Mouse (Mus musculus) cortical plate, adult 2 months (tissue): ENCODE data around the gene Kif1c. TPM values are rescaled to one million over a fixed set of nuclear protein-coding genes. Genes with fewer than 3 reads are reported as not detected.

Experiments
- H3K27ac ChIP-seq: fragments of 200-500 bp; 2 replicates; pipeline ENCODE4 v1.5.1; 2012; ENCODE audit warnings: low read length, control low read depth, inconsistent platforms; ENCODE audit not compliant: insufficient read depth
- H3K4me1 ChIP-seq: fragments of 200-500 bp; 2 replicates; pipeline ENCODE4 v1.6.1; 2011; ENCODE audit warnings: low read length; ENCODE audit not compliant: control insufficient read depth, insufficient read depth
- H3K4me3 ChIP-seq: fragments of 200-500 bp; 2 replicates; pipeline ENCODE4 v1.5.1; 2011; ENCODE audit warnings: mild to moderate bottlenecking, low read length, control low read depth; ENCODE audit not compliant: insufficient read depth
- CTCF ChIP-seq: fragments of 200-500 bp; IDR thresholded peaks from 2 replicates; pipeline ENCODE4 v1.5.1; 2011; ENCODE audit warnings: mild to moderate bottlenecking, control low read depth, low read length; ENCODE audit not compliant: insufficient read depth; ENCODE audit errors: extremely low read depth
- POLR2A ChIP-seq: fragments of 200-500 bp; IDR thresholded peaks from 2 replicates; pipeline ENCODE4 v1.6.1; 2011; ENCODE audit warnings: mild to moderate bottlenecking, low read length, control low read depth; ENCODE audit not compliant: insufficient read depth; ENCODE audit errors: extremely low read depth
- polyA plus RNA-seq: library from polyadenylated mRNA; depleted of rRNA; stranded (reverse); fragments of >200 nt; gene quantifications from 2 replicates; pipeline ENCODE4 v1.2.3, GENCODE M21; 2012

Gene Kif1c
- polyA plus RNA-seq, 1 experiment: 53.7 TPM

DNA sequence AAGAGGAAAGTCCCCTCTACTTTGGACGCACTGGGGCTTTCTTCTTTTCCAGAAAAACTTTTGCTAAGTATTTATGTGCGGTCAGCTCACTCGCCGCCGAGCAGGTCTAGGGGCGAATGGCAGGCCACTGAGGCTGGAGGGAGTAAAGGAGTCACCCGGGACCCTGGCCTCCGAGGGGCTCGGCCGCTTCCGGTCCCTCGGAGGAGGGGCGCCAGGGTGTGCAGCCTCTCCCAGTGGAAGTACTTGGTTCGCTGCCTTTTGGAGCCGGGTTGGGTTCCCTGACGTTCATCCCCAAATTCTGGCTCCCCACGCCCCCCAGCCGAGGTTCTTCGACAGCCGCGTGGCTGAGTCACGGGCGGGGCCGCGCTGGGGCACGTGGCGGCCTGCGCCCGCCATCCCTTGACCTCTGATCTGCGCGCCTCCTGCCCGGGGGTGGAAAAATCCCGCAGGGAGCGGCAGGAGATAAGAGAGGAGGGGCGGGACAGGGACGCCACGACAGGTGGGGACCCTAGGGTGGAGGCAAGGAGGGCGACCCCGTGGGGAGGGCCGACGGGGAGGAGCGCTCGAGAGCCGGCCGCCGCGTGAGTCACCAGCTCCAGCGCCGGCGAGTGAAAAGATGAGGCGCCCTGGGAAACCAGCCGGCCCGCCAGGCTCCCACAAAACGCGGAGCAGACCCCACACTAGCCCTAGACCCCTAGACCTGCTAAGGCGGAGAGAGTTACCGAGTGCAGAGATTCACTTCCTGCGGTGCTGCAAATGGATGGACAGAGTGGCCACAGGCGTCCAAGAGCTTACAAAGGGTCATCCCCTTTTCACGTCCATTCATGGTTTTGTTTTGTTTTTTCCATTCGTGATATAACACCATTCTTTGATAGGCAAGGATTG, 44.5 kb upstream of the Kif1c start:
- Histone ChIP-seq H3K27ac (no peak overlapping the region), H3K4me3 (peak overlapping the region; percentile 100), H3K4me1 (0 out of 2 replicates have a peak, but pooled peaks cover 1% of the 10 kb centered on the region)
- TF ChIP-seq POLR2A (no peak), CTCF (no peak)

DNA sequence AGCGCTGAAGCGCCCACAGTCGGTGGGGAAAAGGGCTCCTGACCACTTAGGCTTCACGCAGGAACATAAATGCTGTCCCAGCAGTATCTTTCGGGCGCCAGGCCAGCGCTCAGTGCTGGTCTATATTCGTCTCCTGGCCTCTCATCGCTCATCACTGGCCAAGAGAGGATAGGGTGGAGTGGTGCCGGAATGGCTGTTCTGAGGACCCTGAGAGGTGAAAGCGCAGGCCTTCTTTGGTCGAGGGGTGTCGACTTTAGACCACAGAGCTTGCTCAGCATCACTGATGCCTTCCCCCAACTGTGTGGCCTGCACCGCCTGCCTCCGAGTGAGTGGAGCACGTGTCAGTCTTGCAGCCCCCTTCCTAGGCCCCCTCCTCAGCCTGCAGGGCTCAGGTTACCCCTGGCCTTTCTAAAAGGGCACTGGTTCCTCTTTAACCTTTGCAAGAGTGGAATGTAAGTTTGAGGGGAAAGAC, 43.9 kb upstream of the Kif1c start:
- TF ChIP-seq CTCF (no peak), POLR2A (no peak)

DNA sequence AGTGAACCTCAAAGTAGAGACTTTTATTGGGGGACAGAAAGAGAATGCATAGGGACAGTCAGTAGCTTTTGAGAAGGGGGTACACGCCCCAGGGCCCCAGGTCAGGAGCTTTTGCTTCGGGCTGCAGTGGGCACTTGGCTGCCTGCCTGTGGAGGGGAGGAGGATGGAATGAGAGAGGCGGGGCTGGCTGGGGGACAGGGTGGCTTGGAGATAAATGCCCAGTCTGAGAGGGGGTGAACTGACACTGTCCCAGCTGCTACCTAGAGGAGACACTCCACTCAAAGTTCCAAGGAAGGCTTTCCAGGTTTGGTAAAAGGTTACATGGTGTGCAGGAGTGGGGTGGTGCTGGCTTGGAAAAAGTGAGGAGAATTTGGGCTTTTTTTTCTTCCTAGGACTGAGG, 43.4 kb upstream of the Kif1c start, which contains the start of gene Eno3:
Gene Eno3, plus strand, starts transcription at position 239 of the 400 bp plus-strand sequence.
- H3K27ac ChIP-seq: no peak within 1 kb of the TSS
- TF ChIP-seq CTCF (no peak), POLR2A (no peak)
- peak within 1 kb of the TSS; percentile 100; the same call in 1 of the 2 replicates for H3K4me3 ChIP-seq
- 0 out of 2 replicates have a peak, but pooled peaks cover 1% of the 10 kb centered on the region for H3K4me1 ChIP-seq

More for the DNA sequence above, 43.9 kb upstream of the Kif1c start:
- Histone ChIP-seq H3K27ac (no peak overlapping the region), H3K4me3 (peak overlapping the region; percentile 100; the same call in 1 of the 2 replicates), H3K4me1 (0 out of 2 replicates have a peak, but pooled peaks cover 1% of the 10 kb centered on the region)

DNA sequence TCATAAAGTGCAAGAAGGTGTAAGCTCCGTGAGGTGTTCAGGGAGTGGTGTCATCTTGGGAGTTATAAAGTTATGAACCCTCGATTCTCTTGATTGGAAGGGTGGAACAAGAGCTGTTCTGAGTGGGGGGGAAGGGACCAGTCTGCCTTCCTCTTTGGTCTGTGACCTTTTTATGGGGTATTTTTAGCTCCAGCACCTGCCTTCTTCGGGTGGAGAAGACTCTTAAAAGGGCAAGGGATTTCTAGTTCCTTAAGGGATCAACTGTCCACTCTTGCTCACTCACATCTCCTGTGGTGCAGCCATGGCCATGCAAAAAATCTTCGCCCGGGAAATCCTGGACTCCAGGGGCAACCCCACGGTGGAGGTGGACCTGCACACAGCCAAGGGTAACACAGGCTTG, 42.8 kb upstream of the Kif1c start:
- TF ChIP-seq POLR2A (no peak), CTCF (no peak)
- no peak overlapping the region for H3K4me3 ChIP-seq
- H3K27ac ChIP-seq: no peak overlapping the region
- 0 out of 2 replicates have a peak, but pooled peaks cover under 1% of the 10 kb centered on the region for H3K4me1 ChIP-seq

DNA sequence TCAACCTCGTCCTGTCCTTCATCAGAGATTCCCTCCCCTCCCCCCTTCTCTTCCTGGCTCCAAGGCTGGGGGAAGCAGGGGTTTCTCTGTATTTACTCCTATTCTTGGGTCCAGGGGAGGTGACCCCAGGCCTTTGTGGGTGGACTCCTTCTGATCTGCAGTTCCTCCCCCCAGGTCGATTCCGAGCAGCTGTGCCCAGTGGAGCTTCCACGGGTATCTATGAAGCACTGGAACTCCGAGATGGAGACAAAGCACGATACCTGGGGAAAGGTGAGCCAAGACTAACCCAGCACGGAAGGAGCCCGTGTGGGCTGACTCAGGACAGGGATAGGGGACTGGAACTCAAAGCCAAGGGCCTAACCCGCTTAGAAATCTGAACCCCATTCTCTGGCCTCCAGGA, 42.4 kb upstream of the Kif1c start:
- H3K27ac ChIP-seq: no peak overlapping the region
- TF ChIP-seq POLR2A: no peak
- TF ChIP-seq CTCF: no peak
- H3K4me3 ChIP-seq: no peak overlapping the region
- no peaks in the 10 kb centered on the region for H3K4me1 ChIP-seq

DNA sequence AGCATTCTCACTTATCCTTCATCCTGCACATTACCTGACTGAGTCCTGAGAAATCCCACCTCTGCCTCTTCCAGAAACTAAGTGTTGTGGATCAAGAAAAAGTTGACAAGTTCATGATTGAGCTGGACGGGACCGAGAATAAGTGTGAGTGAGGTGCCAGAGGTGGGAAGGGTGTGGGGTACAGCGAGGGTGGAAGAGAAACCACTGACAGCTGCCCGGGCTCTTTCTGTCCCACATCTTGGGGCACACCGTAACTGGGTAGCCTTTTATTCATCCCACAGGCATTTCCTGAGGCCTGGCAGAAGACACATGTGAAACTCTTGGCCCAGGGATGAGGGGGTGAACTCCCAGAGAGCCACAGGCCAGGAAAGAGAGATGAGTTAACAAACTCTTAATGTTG, 41.8 kb upstream of the Kif1c start:
- Histone ChIP-seq H3K4me1 (no peaks in the 10 kb centered on the region), H3K4me3 (no peak overlapping the region), H3K27ac (no peak overlapping the region)
- no peak for TF ChIP-seq CTCF
- TF ChIP-seq POLR2A: no peak

DNA sequence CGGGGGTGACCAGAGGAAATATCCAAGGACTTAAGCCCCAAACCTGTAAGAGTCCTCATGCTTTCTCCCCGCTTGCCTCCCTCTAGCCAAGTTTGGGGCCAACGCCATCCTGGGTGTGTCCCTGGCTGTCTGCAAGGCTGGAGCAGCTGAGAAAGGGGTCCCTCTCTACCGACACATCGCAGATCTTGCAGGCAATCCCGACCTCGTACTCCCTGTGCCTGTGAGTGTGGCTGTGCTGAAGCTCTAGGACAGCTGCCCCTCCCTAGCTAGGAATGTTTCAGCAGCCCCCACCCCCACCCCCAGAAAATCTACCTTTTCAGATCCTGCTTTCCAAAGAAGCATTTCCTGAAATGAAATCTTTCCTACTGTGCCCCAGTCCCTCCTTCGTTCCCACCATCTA, 41.4 kb upstream of the Kif1c start:
- no peak overlapping the region for H3K27ac ChIP-seq
- no peaks in the 10 kb centered on the region for H3K4me1 ChIP-seq
- TF ChIP-seq CTCF (no peak), POLR2A (no peak)
- no peak overlapping the region for H3K4me3 ChIP-seq

DNA sequence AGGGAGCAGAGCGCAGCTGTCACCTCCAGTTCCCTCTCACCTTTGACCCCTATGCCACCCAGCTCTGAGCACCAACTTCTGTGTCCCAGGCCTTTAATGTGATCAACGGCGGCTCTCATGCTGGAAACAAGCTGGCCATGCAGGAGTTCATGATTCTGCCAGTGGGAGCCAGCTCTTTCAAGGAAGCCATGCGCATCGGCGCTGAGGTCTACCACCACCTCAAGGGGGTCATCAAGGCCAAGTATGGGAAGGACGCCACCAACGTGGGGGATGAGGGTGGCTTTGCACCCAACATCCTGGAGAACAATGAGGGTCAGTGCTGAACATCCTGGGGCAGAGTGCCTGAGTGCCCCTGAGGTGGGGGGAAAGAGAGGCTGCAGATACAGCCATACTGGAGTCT, 39.8 kb upstream of the Kif1c start:
- Histone ChIP-seq H3K27ac (no peak overlapping the region), H3K4me3 (no peak overlapping the region), H3K4me1 (no peaks in the 10 kb centered on the region)
- TF ChIP-seq CTCF (no peak), POLR2A (no peak)

DNA sequence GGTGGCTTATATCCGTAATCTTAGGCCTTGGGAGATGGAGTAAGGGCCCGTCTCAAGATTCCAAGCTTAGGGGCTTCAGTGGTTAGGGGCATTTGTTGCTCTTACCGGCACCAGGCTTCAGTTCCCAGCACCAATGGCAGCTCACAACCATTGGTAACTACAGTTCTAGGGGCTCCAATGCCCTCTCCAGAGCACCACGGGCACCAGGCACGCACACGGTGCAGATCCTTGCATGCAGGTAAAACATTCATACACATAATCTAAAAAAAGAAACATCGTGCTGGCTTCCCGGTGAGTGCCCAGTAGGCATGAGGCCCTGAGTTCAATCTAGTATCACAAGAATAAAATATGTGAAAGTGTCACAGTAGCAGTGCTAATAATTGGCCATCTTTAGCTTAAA, 37.2 kb upstream of the Kif1c start:
- Histone ChIP-seq H3K4me3 (no peak overlapping the region), H3K4me1 (no peaks in the 10 kb centered on the region), H3K27ac (no peak overlapping the region)
- no peak for TF ChIP-seq CTCF
- no peak for TF ChIP-seq POLR2A

DNA sequence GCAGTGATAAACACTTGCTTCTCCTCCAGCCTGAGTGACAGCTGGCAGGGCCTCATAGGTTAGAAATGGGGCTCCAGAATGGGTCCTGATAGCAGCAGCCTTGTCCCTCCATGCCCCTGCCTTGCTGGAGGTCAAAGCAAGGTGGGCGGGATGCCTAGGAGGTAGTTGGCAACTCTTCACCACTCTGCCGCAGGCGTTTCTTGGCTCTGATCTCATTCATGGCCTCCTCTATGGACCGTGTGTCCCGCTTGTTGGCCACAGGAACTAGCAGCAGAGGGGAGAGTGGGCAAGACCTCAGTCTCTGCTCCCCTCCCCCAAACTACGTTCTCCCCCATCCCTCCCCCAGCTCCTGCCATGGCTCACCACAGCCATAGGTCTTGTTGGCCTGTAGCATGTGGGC, 36.4 kb upstream of the Kif1c start:
- TF ChIP-seq CTCF (no peak), POLR2A (no peak)
- Histone ChIP-seq H3K4me1 (no peaks in the 10 kb centered on the region), H3K27ac (no peak overlapping the region), H3K4me3 (no peak overlapping the region)
